Mouse (Mus musculus) MN1 (cell line): ENCODE data around the gene Rpl36-ps4.

Experiments
- DNase-seq: peaks from one replicate; pipeline ENCODE4 v3.0.0-alpha.2; 2016; ENCODE audit warnings: low spot score

Gene Rpl36-ps4

DNA sequence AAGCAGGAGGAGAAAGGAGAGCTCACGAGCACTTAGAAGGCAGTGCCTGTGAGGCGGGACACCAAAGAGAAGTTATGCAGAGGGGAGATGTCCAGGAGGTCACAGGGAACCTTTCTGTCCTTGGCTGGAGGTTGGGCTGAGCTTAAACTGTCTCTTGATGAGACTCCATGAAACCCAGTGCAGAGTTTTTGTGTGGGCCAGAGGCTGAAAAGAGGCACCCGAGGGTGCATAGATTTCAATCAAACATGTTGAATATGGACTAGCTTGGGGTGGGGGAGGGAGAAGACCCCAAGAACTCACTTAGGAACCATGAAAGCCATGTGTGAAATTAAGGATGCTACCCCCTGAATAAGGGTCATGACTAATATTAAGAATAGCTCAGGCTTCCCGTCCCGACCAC, at the start of gene Rpl36-ps4:
Rpl36-ps4 (plus strand) TSS at position 301 of the 400 bp plus-strand sequence.
- DNase-seq = no peak

- DNase-seq = no peak
These were observed 49.2 kb upstream of the Rpl36-ps4 start for GRCm38 (mm10) chr17:87871461-87872126.

DNA sequence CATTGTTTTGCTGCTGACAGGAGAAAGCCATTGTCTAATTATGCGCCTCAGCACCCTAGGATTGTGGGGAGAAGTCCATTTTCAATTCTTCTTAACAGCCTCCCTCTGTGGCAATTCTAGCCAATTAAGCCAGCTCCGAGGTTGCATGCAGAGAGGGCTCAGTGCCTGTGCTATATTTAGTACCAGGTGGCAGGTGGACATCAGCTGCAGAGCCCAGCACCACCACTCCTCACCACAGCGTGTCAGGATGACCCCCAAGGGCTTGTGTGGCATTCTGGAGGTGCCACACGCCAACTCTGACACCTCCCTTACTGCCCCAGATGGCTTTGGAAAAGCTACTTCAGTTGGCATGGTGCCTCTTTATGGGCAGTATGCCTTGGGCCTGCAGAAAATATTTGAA, 48.5 kb upstream of the Rpl36-ps4 start:
- no peak for DNase-seq

- DNase-seq = no peak
These were observed 47.3 kb upstream of the Rpl36-ps4 start for GRCm38 (mm10) chr17:87873456-87873855.

- no peak for DNase-seq
These were observed 46.8 kb upstream of the Rpl36-ps4 start for GRCm38 (mm10) chr17:87873943-87874342.

DNA sequence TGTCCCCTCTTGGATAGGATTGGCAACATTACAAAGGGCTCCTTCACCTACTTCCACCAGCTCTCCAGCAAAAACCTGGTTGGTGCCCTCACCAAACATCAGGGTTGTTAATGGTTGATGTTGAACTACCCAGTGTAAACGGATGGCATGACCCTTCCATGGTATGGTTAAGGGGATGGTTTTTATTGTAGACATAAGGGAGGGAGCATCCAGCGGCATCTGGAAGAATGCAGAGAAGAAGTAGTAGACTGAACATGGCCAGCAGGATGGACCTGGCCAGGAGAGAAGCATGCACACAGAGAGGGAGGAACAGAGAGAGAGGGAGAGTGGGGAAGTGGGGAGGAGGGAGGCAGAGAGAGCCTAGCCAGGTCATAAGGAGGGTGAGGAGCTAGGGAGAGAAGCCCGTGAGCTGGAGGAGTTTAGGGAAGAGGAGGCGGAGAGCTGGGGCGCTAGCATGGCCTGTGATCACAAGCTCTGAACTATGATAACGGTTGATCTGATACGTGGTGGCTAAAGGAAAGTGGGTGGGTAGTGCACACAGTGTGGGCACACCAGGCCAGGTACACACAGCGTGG, 45.3 kb upstream of the Rpl36-ps4 start:
- no peak for DNase-seq

DNA sequence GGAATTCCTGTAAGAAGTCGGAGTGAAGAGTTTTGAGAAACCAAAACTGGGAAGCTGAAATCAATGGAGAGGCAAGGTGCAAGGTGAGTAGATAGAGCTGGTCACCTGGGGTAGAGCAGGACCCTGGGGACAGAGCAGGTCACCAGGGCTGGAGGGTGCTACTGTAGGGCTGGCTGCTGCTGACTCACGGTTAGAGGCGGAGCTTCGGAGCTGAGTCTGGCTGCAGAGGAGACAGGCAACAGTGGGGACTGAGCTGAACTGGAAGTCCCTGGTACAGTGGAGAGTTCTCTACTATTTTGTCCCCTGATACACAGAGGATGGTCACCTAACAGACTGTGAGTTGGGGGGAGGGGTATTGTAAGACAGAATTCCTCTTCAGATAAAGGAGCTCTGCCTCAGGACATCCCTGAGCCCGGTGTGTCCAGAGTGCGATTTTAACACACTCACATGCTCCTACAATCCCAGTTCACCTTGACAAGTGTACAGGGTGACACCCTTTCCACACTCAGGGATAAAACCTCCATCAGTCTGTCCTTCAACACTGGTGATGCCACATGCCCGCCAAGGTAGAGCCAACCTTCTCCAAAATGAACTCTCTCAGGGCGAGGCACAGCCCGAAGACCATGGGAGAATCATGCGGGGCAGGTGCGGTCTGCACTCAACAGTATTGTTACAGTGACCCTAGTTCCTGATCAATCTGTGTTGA, 44.3 kb upstream of the Rpl36-ps4 start:
- DNase-seq = peak; percentile 15

DNA sequence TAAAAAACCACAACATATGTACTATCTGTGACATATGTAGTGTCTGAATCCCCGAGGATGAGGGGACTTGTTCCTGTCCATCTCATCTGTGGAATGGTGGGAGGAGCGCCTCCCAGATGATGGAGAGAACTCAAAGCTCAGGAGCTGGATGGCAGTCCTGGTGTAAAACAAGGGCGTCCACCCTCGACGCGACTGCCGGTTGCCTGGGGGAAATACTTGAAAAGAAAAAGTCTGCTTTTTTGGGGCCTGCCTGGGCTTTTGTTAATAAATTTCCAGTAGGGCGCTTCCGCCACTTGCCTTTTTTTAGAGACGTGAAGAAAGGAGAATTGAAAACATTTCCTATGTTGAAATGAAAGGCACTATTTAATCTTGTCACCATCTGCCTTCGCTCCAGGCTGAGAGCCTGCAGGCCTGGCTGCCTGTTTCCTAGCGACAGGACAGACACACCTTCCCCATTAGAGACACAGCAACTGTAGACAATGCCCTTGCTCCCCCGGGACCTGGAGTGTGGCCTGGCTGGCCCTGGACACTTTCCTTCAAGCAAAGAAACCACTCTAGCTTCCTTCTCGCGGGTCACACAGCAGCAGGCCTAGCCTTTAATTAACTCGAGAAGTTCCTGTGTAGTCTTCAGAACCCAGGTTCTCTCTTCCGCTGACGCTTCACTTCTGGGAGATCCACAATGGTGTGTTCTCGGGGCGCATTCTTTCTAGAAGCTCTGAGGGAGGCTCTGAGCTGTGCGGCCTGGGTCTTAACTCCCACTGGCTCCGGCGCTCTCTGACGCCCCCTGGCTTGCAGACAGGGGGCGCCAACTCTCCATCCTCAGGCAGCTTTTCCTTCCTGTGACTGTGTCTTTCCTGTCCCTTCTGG, 43.3 kb upstream of the Rpl36-ps4 start:
- DNase-seq = peak; percentile 85

- DNase-seq = no peak
These were observed 42.0 kb upstream of the Rpl36-ps4 start for GRCm38 (mm10) chr17:87878556-87879483.

- DNase-seq = no peak
These were observed 41.1 kb upstream of the Rpl36-ps4 start for GRCm38 (mm10) chr17:87879484-87880225.

DNA sequence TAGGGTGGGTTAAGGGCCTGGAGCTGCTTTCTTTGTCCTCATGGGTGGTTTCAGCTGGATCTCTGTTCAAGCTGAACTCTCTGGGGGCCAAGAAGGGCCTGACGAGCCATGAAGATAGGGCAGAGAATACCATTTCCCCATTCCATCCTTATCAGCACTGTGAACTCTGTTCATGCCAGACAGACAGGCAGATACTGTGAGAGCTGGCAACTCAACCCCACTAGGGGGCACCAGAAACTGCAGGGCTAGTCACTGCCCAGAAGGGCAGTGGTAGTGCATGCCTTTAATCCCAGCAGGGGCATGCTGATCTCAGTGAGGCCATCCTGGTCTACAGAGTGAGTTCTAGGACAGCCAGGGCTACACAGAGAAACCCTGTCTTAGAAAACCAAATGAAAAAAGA, 38.2 kb upstream of the Rpl36-ps4 start:
- DNase-seq = no peak

- DNase-seq = no peak
These were observed 23.6 kb upstream of the Rpl36-ps4 start for GRCm38 (mm10) chr17:87897175-87897574.

GRCm38 (mm10) chr17:87900677-87901076, 20.1 kb upstream of the Rpl36-ps4 start:
- DNase-seq = no peak

DNA sequence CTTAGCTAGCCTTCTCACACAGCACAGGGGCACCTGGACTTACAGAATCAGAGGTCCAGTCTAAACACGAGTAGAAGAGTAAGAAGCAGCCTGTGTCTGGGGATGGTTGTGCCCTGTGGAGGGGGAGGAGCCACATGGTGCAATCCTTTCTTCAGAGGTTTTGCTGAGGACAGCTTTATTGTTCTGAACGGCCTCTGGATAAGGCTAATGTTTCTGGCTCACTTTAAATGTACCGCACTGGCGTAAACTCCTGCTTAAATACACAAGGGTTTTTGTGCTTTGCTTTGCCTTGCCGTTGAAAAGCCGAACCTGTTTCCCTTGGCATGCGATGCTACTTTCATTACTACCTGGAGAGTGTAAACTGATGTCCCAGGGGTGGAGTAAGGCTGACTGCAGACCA, 19.6 kb upstream of the Rpl36-ps4 start:
- DNase-seq = no peak

GRCm38 (mm10) chr17:87903213-87903612, 17.6 kb upstream of the Rpl36-ps4 start:
- DNase-seq = no peak

DNA sequence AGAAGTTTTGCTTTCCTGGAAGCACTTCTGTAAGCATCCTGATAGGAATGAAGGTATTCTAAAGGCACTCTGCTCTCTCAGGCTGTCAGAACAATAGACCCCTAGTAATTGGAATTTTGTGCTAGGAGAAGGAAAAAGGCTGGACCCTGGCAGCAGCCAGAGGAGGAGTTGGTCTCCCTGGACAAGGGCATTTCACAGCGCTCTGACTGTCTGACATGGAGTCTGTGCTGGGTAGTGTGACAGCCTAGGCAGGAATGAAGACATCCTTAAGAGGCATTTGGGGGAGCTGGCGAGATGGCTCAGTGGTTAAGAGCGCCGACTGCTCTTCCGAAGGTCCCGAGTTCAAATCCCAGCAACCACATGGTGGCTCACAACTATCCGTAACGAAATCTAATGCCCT, 17.1 kb upstream of the Rpl36-ps4 start:
- no peak for DNase-seq

GRCm38 (mm10) chr17:87915386-87915785, 5.4 kb upstream of the Rpl36-ps4 start:
- DNase-seq = no peak

- DNase-seq = no peak
These were observed 2.7 kb upstream of the Rpl36-ps4 start for GRCm38 (mm10) chr17:87918121-87918520.

DNA sequence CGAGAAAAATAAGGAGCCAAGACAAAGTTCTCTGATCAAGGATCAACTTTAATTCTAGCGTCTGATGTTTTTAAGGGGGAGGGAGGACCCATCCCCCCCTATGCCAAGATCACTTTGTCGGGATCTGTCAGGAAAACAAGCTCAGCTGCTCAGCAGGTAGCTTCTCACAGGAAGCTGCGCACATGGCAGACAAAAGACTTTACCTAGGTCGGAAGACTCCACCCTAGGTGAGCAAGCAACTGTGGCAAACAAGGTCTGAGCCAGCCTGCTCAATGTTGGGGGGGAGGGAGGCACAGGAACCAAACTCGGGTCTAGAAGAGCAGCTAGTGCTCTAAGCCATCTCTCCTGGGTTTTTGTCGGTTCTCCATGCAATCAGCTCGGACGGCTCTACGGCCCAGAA, 13.5 kb downstream of the Rpl36-ps4 start:
- DNase-seq = no peak

- no peak for DNase-seq
These were observed 14.0 kb downstream of the Rpl36-ps4 start for GRCm38 (mm10) chr17:87934736-87935135.

- no peak for DNase-seq
These were observed 15.4 kb downstream of the Rpl36-ps4 start for GRCm38 (mm10) chr17:87936156-87936555.
